Mouse (Mus musculus): ENCODE results near the gene Odf2. TPM values are rescaled to one million over a fixed set of nuclear protein-coding genes. Genes with fewer than 3 reads are reported as not detected.

Gene Odf2
- polyA plus RNA-seq, 1 experiment from 2014 or later = 39.5 TPM

- Histone ChIP-seq H3K27me3 (no peaks in the 10 kb centered on the region), H3K27ac (peak overlapping the region; percentile 77), H3K9ac (no peak overlapping the region), H3K4me3 (replicated peaks) (no peak overlapping the region), H3K9me3 (replicated peaks) (no peaks in the 10 kb centered on the region), H3K4me2 (no peak overlapping the region), H3K36me3 (peaks cover 96% of the 10 kb centered on the region), H3K4me1 (replicated peaks) (0 out of 2 replicates have a peak, but pooled peaks cover 7% of the 10 kb centered on the region)
- peak; percentile 54 for ATAC-seq (ENCODE audit: low read depth)
- DNase-seq = no peak
- WGBS (ENCODE audit: insufficient replicate concordance) = 44% methylated on average over 1 of the region's 1 CpGs
Observed at GRCm38 (mm10) chr2:29944723-29945122, 55.7 kb downstream of the Odf2 start.

GRCm38 (mm10) chr2:29948896-29949295, 59.9 kb downstream of the Odf2 start:
- Histone ChIP-seq H3K27me3 (no peaks in the 10 kb centered on the region), H3K36me3 (peaks cover 93% of the 10 kb centered on the region), H3K4me2 (no peak overlapping the region), H3K9ac (no peak overlapping the region), H3K4me3 (replicated peaks) (no peak overlapping the region), H3K27ac (no peak overlapping the region), H3K9me3 (replicated peaks) (no peaks in the 10 kb centered on the region), H3K4me1 (replicated peaks) (0 out of 2 replicates have a peak, but pooled peaks cover 7% of the 10 kb centered on the region)
- WGBS (ENCODE audit: insufficient replicate concordance) = 87% methylated on average over 5 of the region's 5 CpGs
- DNase-seq (no peak), ATAC-seq (ENCODE audit: low read depth) (no peak)

- Histone ChIP-seq H3K4me3 (replicated peaks) (no peak overlapping the region), H3K4me2 (no peak overlapping the region), H3K27me3 (peaks cover 35% of the 10 kb centered on the region), H3K36me3 (peaks cover 34% of the 10 kb centered on the region), H3K4me1 (replicated peaks) (peaks cover 17% of the 10 kb centered on the region), H3K27ac (no peak overlapping the region), H3K9me3 (replicated peaks) (no peaks in the 10 kb centered on the region), H3K9ac (no peak overlapping the region)
- 89% methylated on average over 7 of the region's 7 CpGs for WGBS (ENCODE audit: insufficient replicate concordance)
- ATAC-seq (ENCODE audit: low read depth) = no peak
- no peak for DNase-seq
Observed at GRCm38 (mm10) chr2:29961246-29961645, 72.2 kb downstream of the Odf2 start.

- peak overlapping the region; percentile 27; the same call in 1 of the 2 replicates for H3K27ac ChIP-seq
- 0 out of 2 replicates have a peak, but pooled peaks cover 9% of the 10 kb centered on the region for H3K36me3 ChIP-seq
- H3K4me2 ChIP-seq = peak overlapping the region; percentile 70
- DNase-seq = no peak
- 19% methylated on average over 10 of the region's 10 CpGs for WGBS (ENCODE audit: insufficient replicate concordance)
- H3K27me3 ChIP-seq = peaks cover 65% of the 10 kb centered on the region
- ATAC-seq (ENCODE audit: low read depth) = no peak
- no peaks in the 10 kb centered on the region for H3K9me3 ChIP-seq (replicated peaks)
- H3K4me3 ChIP-seq (replicated peaks) = peak overlapping the region; percentile 68
- peak overlapping the region; percentile 72; the same call in 1 of the 2 replicates for H3K9ac ChIP-seq
- peaks cover 31% of the 10 kb centered on the region for H3K4me1 ChIP-seq (replicated peaks)
Observed at GRCm38 (mm10) chr2:29964354-29965249, 75.6 kb downstream of the Odf2 start.

GRCm38 (mm10) chr2:29965250-29965843, 76.3 kb downstream of the Odf2 start, which contains the start of gene Sptan1:
Gene Sptan1 (plus strand): TSS chr2:29965560.
- peak within 1 kb of the TSS; percentile 72 for H3K9ac ChIP-seq
- peak within 1 kb of the TSS; percentile 70 for H3K4me2 ChIP-seq
- H3K36me3 ChIP-seq = 0 out of 2 replicates have a peak, but pooled peaks cover 6% of the 10 kb centered on the region
- peak within 1 kb of the TSS; percentile 68 for H3K4me3 ChIP-seq (replicated peaks)
- peak within 1 kb of the TSS; percentile 27; the same call in 1 of the 2 replicates for H3K27ac ChIP-seq
- under 1% methylated on average over 77 of the region's 82 CpGs for WGBS (ENCODE audit: insufficient replicate concordance)
- peak; percentile 90 for ATAC-seq (ENCODE audit: low read depth)
- H3K9me3 ChIP-seq (replicated peaks) = no peaks in the 10 kb centered on the region
- peaks cover 73% of the 10 kb centered on the region for H3K27me3 ChIP-seq
- DNase-seq = peak; percentile 61
- H3K4me1 ChIP-seq (replicated peaks) = peaks cover 31% of the 10 kb centered on the region

- H3K27me3 ChIP-seq = peaks cover 75% of the 10 kb centered on the region
- DNase-seq (no peak), ATAC-seq (ENCODE audit: low read depth) (no peak)
- peak overlapping the region; percentile 70 for H3K4me2 ChIP-seq
- H3K4me1 ChIP-seq (replicated peaks) = peaks cover 31% of the 10 kb centered on the region
- peak overlapping the region; percentile 68 for H3K4me3 ChIP-seq (replicated peaks)
- peak overlapping the region; percentile 72 for H3K9ac ChIP-seq
- 0 out of 2 replicates have a peak, but pooled peaks cover 6% of the 10 kb centered on the region for H3K36me3 ChIP-seq
- no peaks in the 10 kb centered on the region for H3K9me3 ChIP-seq (replicated peaks)
- H3K27ac ChIP-seq = no peak overlapping the region
- under 1% methylated on average over 25 of the region's 41 CpGs for WGBS (ENCODE audit: insufficient replicate concordance)
Observed at GRCm38 (mm10) chr2:29965906-29966305, 76.9 kb downstream of the Odf2 start.

- 0 out of 2 replicates have a peak, but pooled peaks cover 6% of the 10 kb centered on the region for H3K36me3 ChIP-seq
- WGBS (ENCODE audit: insufficient replicate concordance) = 65% methylated on average over 2 of the region's 2 CpGs
- ATAC-seq (ENCODE audit: low read depth) (no peak), DNase-seq (no peak)
- H3K4me2 ChIP-seq = peak overlapping the region; percentile 70
- H3K4me1 ChIP-seq (replicated peaks) = peaks cover 37% of the 10 kb centered on the region
- no peaks in the 10 kb centered on the region for H3K9me3 ChIP-seq (replicated peaks)
- H3K4me3 ChIP-seq (replicated peaks) = peak overlapping the region; percentile 68; the same call in 1 of the 2 replicates
- no peak overlapping the region for H3K27ac ChIP-seq
- peaks cover 75% of the 10 kb centered on the region for H3K27me3 ChIP-seq
- no peak overlapping the region for H3K9ac ChIP-seq
Observed at GRCm38 (mm10) chr2:29966826-29967225, 77.8 kb downstream of the Odf2 start.

- H3K4me2 ChIP-seq = no peak overlapping the region
- H3K36me3 ChIP-seq = 0 out of 2 replicates have a peak, but pooled peaks cover 6% of the 10 kb centered on the region
- H3K9ac ChIP-seq = no peak overlapping the region
- DNase-seq (no peak), ATAC-seq (ENCODE audit: low read depth) (no peak)
- H3K9me3 ChIP-seq (replicated peaks) = no peaks in the 10 kb centered on the region
- no peak overlapping the region for H3K4me3 ChIP-seq (replicated peaks)
- peaks cover 75% of the 10 kb centered on the region for H3K27me3 ChIP-seq
- H3K27ac ChIP-seq = no peak overlapping the region
- WGBS (ENCODE audit: insufficient replicate concordance) = 67% methylated on average over 5 of the region's 5 CpGs
- peaks cover 47% of the 10 kb centered on the region for H3K4me1 ChIP-seq (replicated peaks)
Observed at GRCm38 (mm10) chr2:29967768-29968167, 78.7 kb downstream of the Odf2 start.

GRCm38 (mm10) chr2:29968638-29969037, 79.6 kb downstream of the Odf2 start:
- 65% methylated on average over 5 of the region's 5 CpGs for WGBS (ENCODE audit: insufficient replicate concordance)
- Histone ChIP-seq H3K27ac (no peak overlapping the region), H3K4me3 (replicated peaks) (no peak overlapping the region), H3K36me3 (0 out of 2 replicates have a peak, but pooled peaks cover 6% of the 10 kb centered on the region), H3K9me3 (replicated peaks) (no peaks in the 10 kb centered on the region), H3K4me2 (no peak overlapping the region), H3K27me3 (peaks cover 67% of the 10 kb centered on the region), H3K9ac (no peak overlapping the region), H3K4me1 (replicated peaks) (peaks cover 49% of the 10 kb centered on the region)
- no peak for ATAC-seq (ENCODE audit: low read depth)
- no peak for DNase-seq

- WGBS (ENCODE audit: insufficient replicate concordance) = 41% methylated on average over 9 of the region's 9 CpGs
- ATAC-seq (ENCODE audit: low read depth) (peak; percentile 81), DNase-seq (peak; percentile 44)
- no peak overlapping the region for H3K4me2 ChIP-seq
- 0 out of 2 replicates have a peak, but pooled peaks cover 9% of the 10 kb centered on the region for H3K36me3 ChIP-seq
- H3K9me3 ChIP-seq (replicated peaks) = no peaks in the 10 kb centered on the region
- H3K9ac ChIP-seq = no peak overlapping the region
- no peak overlapping the region for H3K4me3 ChIP-seq (replicated peaks)
- no peak overlapping the region for H3K27ac ChIP-seq
- H3K4me1 ChIP-seq (replicated peaks) = peaks cover 26% of the 10 kb centered on the region
- H3K27me3 ChIP-seq = peaks cover 33% of the 10 kb centered on the region
Observed at GRCm38 (mm10) chr2:29971838-29972635, 83.0 kb downstream of the Odf2 start.

All from liver, embryonic 13.5 days (tissue).